Mouse (Mus musculus): Measurements from ENCODE around the gene Rgsl1. TPM values are rescaled to one million over a fixed set of nuclear protein-coding genes. Genes with fewer than 3 reads are reported as not detected.
A peak's percentile ranks its signal among the peaks of the same experiment; 100 is the strongest.

The Rgsl1 gene
- polyA plus RNA-seq, 1 experiment from 2014 or later = not detected

DNA sequence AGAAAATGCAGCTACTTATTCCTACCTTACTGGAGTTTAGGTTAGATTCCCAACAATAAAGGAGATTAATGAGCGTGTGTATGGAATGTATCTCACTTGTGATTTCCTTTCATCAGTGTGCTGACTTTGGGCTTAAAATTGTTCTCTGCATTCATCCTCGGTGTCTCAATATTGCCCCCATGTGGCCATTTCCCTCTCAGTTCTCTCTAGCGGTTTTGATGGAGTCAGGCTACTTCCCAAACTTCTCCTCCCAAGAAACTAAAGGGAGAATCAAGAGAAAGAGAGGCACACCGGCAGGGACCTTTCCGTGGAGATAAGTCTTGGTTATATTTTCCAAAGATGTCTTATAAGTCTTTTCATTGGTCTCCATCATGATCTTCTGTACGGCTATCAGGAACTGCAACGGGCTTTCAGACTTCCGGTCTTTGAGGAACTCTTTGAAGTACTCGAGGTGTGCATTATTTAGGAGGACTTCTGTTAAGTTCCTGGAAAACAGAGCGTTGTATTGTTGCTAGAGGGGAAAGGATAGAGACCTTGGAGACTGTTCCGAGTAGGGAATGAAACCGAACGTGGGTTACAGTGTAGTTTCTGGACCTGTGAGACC, 36.5 kb downstream of the Rgsl1 start:
- 39% methylated on average over 13 of the region's 13 CpGs for WGBS
- no peaks in the 10 kb centered on the region for H3K4me1 ChIP-seq (ENCODE audit: control insufficient read depth in 2 of 2, insufficient read depth in 2 of 2, low read length in 2 of 2)
- no peak overlapping the region for H3K27ac ChIP-seq (replicated peaks in 1 of 2; ENCODE audit: control insufficient read depth in 1 of 2, insufficient read depth in 1 of 2, low read depth in 2 of 2, low read length in 2 of 2)
- H3K27me3 ChIP-seq (ENCODE audit: control insufficient read depth, insufficient read depth, low read length) = peaks cover 3% of the 10 kb centered on the region; the same call in 1 of the 2 replicates
- H3K9ac ChIP-seq (ENCODE audit: low read length) = no peak overlapping the region
- peak overlapping the region; percentile 46 for H3K4me2 ChIP-seq (ENCODE audit: low read length)
- H3K4me3 ChIP-seq (ENCODE audit: control insufficient read depth in 1 of 2, insufficient read depth in 1 of 2, low read depth in 1 of 2, low read length in 2 of 2) = no peak overlapping the region; a peak in 1 of 4 replicates
- no peaks in the 10 kb centered on the region for H3K36me3 ChIP-seq (ENCODE audit: control insufficient read depth, insufficient read depth, low read length)
- H3K9me3 ChIP-seq (ENCODE audit: control insufficient read depth, low read length) = no peaks in the 10 kb centered on the region
- no peak for ATAC-seq (ENCODE audit: insufficient number of reproducible peaks, insufficient read depth, low FRiP score, low read depth)

GRCm38 (mm10) chr1:153803530-153803929, 40.4 kb downstream of the Rgsl1 start:
- ATAC-seq (ENCODE audit: insufficient number of reproducible peaks, insufficient read depth, low FRiP score, low read depth) = no peak
- 71% methylated on average over 8 of the region's 8 CpGs for WGBS
- H3K36me3 ChIP-seq (ENCODE audit: control insufficient read depth, insufficient read depth, low read length) = no peaks in the 10 kb centered on the region
- no peak overlapping the region for H3K4me3 ChIP-seq (ENCODE audit: control insufficient read depth in 1 of 2, insufficient read depth in 1 of 2, low read depth in 1 of 2, low read length in 2 of 2)
- no peak overlapping the region for H3K4me2 ChIP-seq (ENCODE audit: low read length)
- peaks cover 3% of the 10 kb centered on the region; the same call in 1 of the 2 replicates for H3K27me3 ChIP-seq (ENCODE audit: control insufficient read depth, insufficient read depth, low read length)
- H3K9ac ChIP-seq (ENCODE audit: low read length) = no peak overlapping the region
- H3K27ac ChIP-seq (replicated peaks in 1 of 2; ENCODE audit: control insufficient read depth in 1 of 2, insufficient read depth in 1 of 2, low read depth in 2 of 2, low read length in 2 of 2) = no peak overlapping the region
- H3K9me3 ChIP-seq (ENCODE audit: control insufficient read depth, low read length) = no peaks in the 10 kb centered on the region
- H3K4me1 ChIP-seq (ENCODE audit: control insufficient read depth in 2 of 2, insufficient read depth in 2 of 2, low read length in 2 of 2) = no peaks in the 10 kb centered on the region

- no peak overlapping the region; a peak in 1 of 4 replicates for H3K27ac ChIP-seq (replicated peaks in 1 of 2; ENCODE audit: control insufficient read depth in 1 of 2, insufficient read depth in 1 of 2, low read depth in 2 of 2, low read length in 2 of 2)
- no peak overlapping the region for H3K4me2 ChIP-seq (ENCODE audit: low read length)
- WGBS = 79% methylated on average over 7 of the region's 7 CpGs
- peaks cover 3% of the 10 kb centered on the region; the same call in 1 of the 2 replicates for H3K27me3 ChIP-seq (ENCODE audit: control insufficient read depth, insufficient read depth, low read length)
- no peaks in the 10 kb centered on the region for H3K9me3 ChIP-seq (ENCODE audit: control insufficient read depth, low read length)
- H3K4me1 ChIP-seq (ENCODE audit: control insufficient read depth in 2 of 2, insufficient read depth in 2 of 2, low read length in 2 of 2) = no peaks in the 10 kb centered on the region
- no peak for ATAC-seq (ENCODE audit: insufficient number of reproducible peaks, insufficient read depth, low FRiP score, low read depth)
- no peak overlapping the region for H3K4me3 ChIP-seq (ENCODE audit: control insufficient read depth in 1 of 2, insufficient read depth in 1 of 2, low read depth in 1 of 2, low read length in 2 of 2)
- no peak overlapping the region for H3K9ac ChIP-seq (ENCODE audit: low read length)
- H3K36me3 ChIP-seq (ENCODE audit: control insufficient read depth, insufficient read depth, low read length) = no peaks in the 10 kb centered on the region
Measured at GRCm38 (mm10) chr1:153802691-153803090, 41.3 kb downstream of the Rgsl1 start.

GRCm38 (mm10) chr1:153794241-153794640, 49.7 kb downstream of the Rgsl1 start:
- Histone ChIP-seq H3K27me3 (ENCODE audit: control insufficient read depth, insufficient read depth, low read length) (no peaks in the 10 kb centered on the region), H3K4me2 (ENCODE audit: low read length) (no peak overlapping the region), H3K36me3 (ENCODE audit: control insufficient read depth, insufficient read depth, low read length) (no peaks in the 10 kb centered on the region), H3K9me3 (ENCODE audit: control insufficient read depth, low read length) (no peaks in the 10 kb centered on the region), H3K9ac (ENCODE audit: low read length) (no peak overlapping the region), H3K4me1 (ENCODE audit: control insufficient read depth in 2 of 2, insufficient read depth in 2 of 2, low read length in 2 of 2) (no peaks in the 10 kb centered on the region), H3K27ac (replicated peaks in 1 of 2; ENCODE audit: control insufficient read depth in 1 of 2, insufficient read depth in 1 of 2, low read depth in 2 of 2, low read length in 2 of 2) (no peak overlapping the region), H3K4me3 (ENCODE audit: control insufficient read depth in 1 of 2, insufficient read depth in 1 of 2, low read depth in 1 of 2, low read length in 2 of 2) (no peak overlapping the region)
- ATAC-seq (ENCODE audit: insufficient number of reproducible peaks, insufficient read depth, low FRiP score, low read depth) = no peak
- WGBS = 80% methylated on average over 3 of the region's 3 CpGs

DNA sequence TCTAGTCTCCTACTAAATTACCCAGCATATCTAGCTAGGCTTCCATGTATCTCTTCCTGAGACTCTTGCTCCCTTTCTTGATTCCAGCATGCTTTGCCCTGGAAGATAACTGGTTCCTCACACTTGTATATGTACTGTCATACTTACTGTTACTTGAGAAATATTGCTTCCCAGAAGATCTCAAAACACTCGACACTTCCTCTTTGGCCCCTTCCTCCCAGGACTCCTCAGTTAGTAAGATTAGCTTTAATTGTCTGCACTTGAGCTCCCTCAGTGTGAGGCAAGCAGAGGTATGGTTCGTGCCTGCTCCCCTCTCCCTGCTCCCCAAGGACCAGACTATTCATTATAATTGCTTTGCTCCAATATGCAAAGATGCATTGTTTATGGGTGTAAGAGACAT, 53.2 kb downstream of the Rgsl1 start:
- Histone ChIP-seq H3K36me3 (ENCODE audit: control insufficient read depth, insufficient read depth, low read length) (no peaks in the 10 kb centered on the region), H3K27me3 (ENCODE audit: control insufficient read depth, insufficient read depth, low read length) (no peaks in the 10 kb centered on the region), H3K4me1 (ENCODE audit: control insufficient read depth in 2 of 2, insufficient read depth in 2 of 2, low read length in 2 of 2) (no peaks in the 10 kb centered on the region), H3K27ac (replicated peaks in 1 of 2; ENCODE audit: control insufficient read depth in 1 of 2, insufficient read depth in 1 of 2, low read depth in 2 of 2, low read length in 2 of 2) (no peak overlapping the region), H3K9me3 (ENCODE audit: control insufficient read depth, low read length) (no peaks in the 10 kb centered on the region), H3K4me2 (ENCODE audit: low read length) (no peak overlapping the region), H3K9ac (ENCODE audit: low read length) (no peak overlapping the region), H3K4me3 (ENCODE audit: control insufficient read depth in 1 of 2, insufficient read depth in 1 of 2, low read depth in 1 of 2, low read length in 2 of 2) (no peak overlapping the region)
- ATAC-seq (ENCODE audit: insufficient number of reproducible peaks, insufficient read depth, low FRiP score, low read depth) = no peak
- 55% methylated on average over 2 of the region's 2 CpGs for WGBS

DNA sequence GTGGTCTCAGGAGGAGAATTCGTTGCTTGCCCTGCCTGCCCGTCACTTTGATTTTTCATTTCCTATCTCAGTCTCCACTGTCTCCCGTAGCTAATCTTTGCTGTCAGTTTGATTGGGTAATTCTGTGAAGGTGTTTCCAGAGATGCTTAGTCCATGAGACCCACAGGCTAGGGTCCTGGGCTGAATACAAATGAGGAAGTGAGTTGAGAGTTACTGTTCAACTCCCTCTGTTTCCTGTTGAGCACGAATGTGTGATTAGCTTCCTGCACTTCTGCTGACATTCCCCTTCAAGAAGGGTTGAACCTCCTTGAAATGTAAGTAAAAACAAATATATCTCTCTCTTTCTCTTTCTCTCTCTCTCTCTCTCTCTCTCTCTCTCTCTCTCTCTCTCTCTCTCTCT, 58.3 kb downstream of the Rgsl1 start:
- Histone ChIP-seq H3K9me3 (ENCODE audit: control insufficient read depth, low read length) (no peaks in the 10 kb centered on the region), H3K27me3 (ENCODE audit: control insufficient read depth, insufficient read depth, low read length) (no peaks in the 10 kb centered on the region), H3K9ac (ENCODE audit: low read length) (no peak overlapping the region), H3K27ac (replicated peaks in 1 of 2; ENCODE audit: control insufficient read depth in 1 of 2, insufficient read depth in 1 of 2, low read depth in 2 of 2, low read length in 2 of 2) (no peak overlapping the region), H3K4me1 (ENCODE audit: control insufficient read depth in 2 of 2, insufficient read depth in 2 of 2, low read length in 2 of 2) (no peaks in the 10 kb centered on the region), H3K4me3 (ENCODE audit: control insufficient read depth in 1 of 2, insufficient read depth in 1 of 2, low read depth in 1 of 2, low read length in 2 of 2) (no peak overlapping the region), H3K36me3 (ENCODE audit: control insufficient read depth, insufficient read depth, low read length) (no peaks in the 10 kb centered on the region), H3K4me2 (ENCODE audit: low read length) (no peak overlapping the region)
- WGBS = 46% methylated on average over 4 of the region's 4 CpGs
- no peak for ATAC-seq (ENCODE audit: insufficient number of reproducible peaks, insufficient read depth, low FRiP score, low read depth)

- no peaks in the 10 kb centered on the region for H3K4me1 ChIP-seq (ENCODE audit: control insufficient read depth in 2 of 2, insufficient read depth in 2 of 2, low read length in 2 of 2)
- no peak overlapping the region for H3K4me2 ChIP-seq (ENCODE audit: low read length)
- 48% methylated on average over 1 of the region's 1 CpGs for WGBS
- H3K36me3 ChIP-seq (ENCODE audit: control insufficient read depth, insufficient read depth, low read length) = no peaks in the 10 kb centered on the region
- ATAC-seq (ENCODE audit: insufficient number of reproducible peaks, insufficient read depth, low FRiP score, low read depth) = no peak
- no peak overlapping the region for H3K9ac ChIP-seq (ENCODE audit: low read length)
- no peak overlapping the region for H3K4me3 ChIP-seq (ENCODE audit: control insufficient read depth in 1 of 2, insufficient read depth in 1 of 2, low read depth in 1 of 2, low read length in 2 of 2)
- H3K27me3 ChIP-seq (ENCODE audit: control insufficient read depth, insufficient read depth, low read length) = no peaks in the 10 kb centered on the region
- no peaks in the 10 kb centered on the region for H3K9me3 ChIP-seq (ENCODE audit: control insufficient read depth, low read length)
- H3K27ac ChIP-seq (replicated peaks in 1 of 2; ENCODE audit: control insufficient read depth in 1 of 2, insufficient read depth in 1 of 2, low read depth in 2 of 2, low read length in 2 of 2) = no peak overlapping the region
Measured at GRCm38 (mm10) chr1:153783339-153783738, 60.6 kb downstream of the Rgsl1 start.

- 85% methylated on average over 10 of the region's 10 CpGs for WGBS
- Histone ChIP-seq H3K4me2 (ENCODE audit: low read length) (no peak overlapping the region), H3K27me3 (ENCODE audit: control insufficient read depth, insufficient read depth, low read length) (no peaks in the 10 kb centered on the region), H3K9me3 (ENCODE audit: control insufficient read depth, low read length) (no peaks in the 10 kb centered on the region), H3K27ac (replicated peaks in 1 of 2; ENCODE audit: control insufficient read depth in 1 of 2, insufficient read depth in 1 of 2, low read depth in 2 of 2, low read length in 2 of 2) (no peak overlapping the region), H3K4me1 (ENCODE audit: control insufficient read depth in 2 of 2, insufficient read depth in 2 of 2, low read length in 2 of 2) (no peaks in the 10 kb centered on the region), H3K4me3 (ENCODE audit: control insufficient read depth in 1 of 2, insufficient read depth in 1 of 2, low read depth in 1 of 2, low read length in 2 of 2) (no peak overlapping the region), H3K36me3 (ENCODE audit: control insufficient read depth, insufficient read depth, low read length) (no peaks in the 10 kb centered on the region), H3K9ac (ENCODE audit: low read length) (no peak overlapping the region)
- no peak for ATAC-seq (ENCODE audit: insufficient number of reproducible peaks, insufficient read depth, low FRiP score, low read depth)
Measured at GRCm38 (mm10) chr1:153778205-153778604, 65.7 kb downstream of the Rgsl1 start.
